Mouse (Mus musculus): ENCODE data around the gene Tlcd1.
"Not testable (repeated sequence)": the region's sequence is repeated elsewhere in the genome, so short reads cannot be mapped to it uniquely, and the experiment has no call there.

Tlcd1 gene

GRCm38 (mm10) chr11:78176402-78176862 lies at the start of gene Tlcd1, which contains the start of gene Nek8:
Gene Tlcd1, plus strand, starts transcription at chr11:78176711.
Gene Nek8, minus strand, starts transcription at chr11:78176675.
- peak; percentile 96 for DNase-seq

GRCm38 (mm10) chr11:78126739-78127138 lies 49.8 kb upstream of the Tlcd1 start:
- no peak for DNase-seq

GRCm38 (mm10) chr11:78129458-78129857 lies 47.1 kb upstream of the Tlcd1 start:
- DNase-seq: no peak

- DNase-seq: no peak
Observed at GRCm38 (mm10) chr11:78133915-78134314, 42.6 kb upstream of the Tlcd1 start.

GRCm38 (mm10) chr11:78134344-78134743 lies 42.2 kb upstream of the Tlcd1 start:
- no peak for DNase-seq

- DNase-seq: not testable (repeated sequence)
Observed at GRCm38 (mm10) chr11:78135314-78135713, 41.2 kb upstream of the Tlcd1 start.

GRCm38 (mm10) chr11:78136132-78136531 lies 40.4 kb upstream of the Tlcd1 start:
- no peak for DNase-seq

GRCm38 (mm10) chr11:78137584-78137983 lies 38.9 kb upstream of the Tlcd1 start:
- DNase-seq: no peak

GRCm38 (mm10) chr11:78138023-78138422 lies 38.5 kb upstream of the Tlcd1 start:
- no peak for DNase-seq

- no peak for DNase-seq
Observed at GRCm38 (mm10) chr11:78140665-78141064, 35.8 kb upstream of the Tlcd1 start.

GRCm38 (mm10) chr11:78143520-78143919 lies 33.0 kb upstream of the Tlcd1 start:
- no peak for DNase-seq

- no peak for DNase-seq
Observed at GRCm38 (mm10) chr11:78146168-78146567, 30.3 kb upstream of the Tlcd1 start.

- DNase-seq: no peak
Observed at GRCm38 (mm10) chr11:78146707-78147543, 29.6 kb upstream of the Tlcd1 start.

GRCm38 (mm10) chr11:78151161-78151560 lies 25.4 kb upstream of the Tlcd1 start:
- DNase-seq: no peak

GRCm38 (mm10) chr11:78152299-78153231 lies 23.9 kb upstream of the Tlcd1 start:
- DNase-seq: no peak

- DNase-seq: no peak
Observed at GRCm38 (mm10) chr11:78153778-78154177, 22.7 kb upstream of the Tlcd1 start.

GRCm38 (mm10) chr11:78155674-78156073 lies 20.8 kb upstream of the Tlcd1 start:
- DNase-seq: no peak

GRCm38 (mm10) chr11:78156156-78156699 lies 20.3 kb upstream of the Tlcd1 start:
- DNase-seq: no peak

GRCm38 (mm10) chr11:78159096-78159495 lies 17.4 kb upstream of the Tlcd1 start:
- DNase-seq: peak; percentile 86

- no peak for DNase-seq
Observed at GRCm38 (mm10) chr11:78159557-78159956, 17.0 kb upstream of the Tlcd1 start.

GRCm38 (mm10) chr11:78160171-78160570 lies 16.3 kb upstream of the Tlcd1 start:
- no peak for DNase-seq

GRCm38 (mm10) chr11:78160675-78161074 lies 15.8 kb upstream of the Tlcd1 start:
- no peak for DNase-seq

- no peak for DNase-seq
Observed at GRCm38 (mm10) chr11:78161169-78161568, 15.3 kb upstream of the Tlcd1 start.

Measured in thymus, postnatal 25 days (tissue).